Mouse (Mus musculus) MEL (cell line): ENCODE data around the gene Slc7a5. TPM values are rescaled to one million over a fixed set of nuclear protein-coding genes. Genes with fewer than 3 reads are reported as not detected.
A peak's percentile ranks its signal among the peaks of the same experiment; 100 is the strongest.

Experiments used
- DNase-seq: peaks from one replicate; pipeline ENCODE4 v3.0.0; 2011; ENCODE audit warnings: low read depth, low spot score
- H3K27ac ChIP-seq: 2 replicates; pipeline ENCODE4 v1.5.1; 2012; ENCODE audit warnings: low read depth, mild to moderate bottlenecking, control low read depth, low read length, moderate library complexity; ENCODE audit not compliant: control insufficient read depth
- H3K27me3 ChIP-seq, 2 experiments: fragments of 150-350 bp in 1 of 2; sonication (generic) in 1 of 2; 2 replicates each; pipeline ENCODE4 v1.6.1; 2012; ENCODE audit warnings: low read length in 2 of 2, mild to moderate bottlenecking in 2 of 2, improper control_type of control experiment in 1 of 2, moderate library complexity in 1 of 2; ENCODE audit not compliant: insufficient read depth in 2 of 2, control insufficient read depth in 1 of 2
- H3K36me3 ChIP-seq, 2 experiments: 2 replicates each; pipeline ENCODE4 v1.6.1; 2012 to 2014; ENCODE audit warnings: low read length in 2 of 2, improper control_type of control experiment in 1 of 2, inconsistent platforms in 1 of 2, mild to moderate bottlenecking in 1 of 2; ENCODE audit not compliant: insufficient read depth in 2 of 2, control insufficient read depth in 1 of 2
- H3K4me1 ChIP-seq, 2 experiments: fragments of 150-350 bp in 1 of 2; sonication (generic) in 1 of 2; 2 replicates each; pipeline ENCODE4 v1.6.1; 2012; ENCODE audit warnings: low read length in 2 of 2, improper control_type of control experiment in 1 of 2, mild to moderate bottlenecking in 1 of 2; ENCODE audit not compliant: insufficient read depth in 2 of 2, control insufficient read depth in 1 of 2
- H3K4me3 ChIP-seq, 2 experiments: fragments of 150-350 bp in 1 of 2; sonication (generic) in 1 of 2; 2 replicates each; pipeline ENCODE4 v1.5.1; 2012; ENCODE audit warnings: low read depth in 2 of 2, low read length in 2 of 2, mild to moderate bottlenecking in 2 of 2, moderate library complexity in 2 of 2, control low read depth in 1 of 2, improper control_type of control experiment in 1 of 2; ENCODE audit not compliant: control insufficient read depth in 1 of 2, insufficient read depth in 1 of 2
- H3K79me2 ChIP-seq: 2 replicates; pipeline ENCODE4 v1.6.1; 2012; ENCODE audit warnings: mild to moderate bottlenecking, low read length, moderate library complexity; ENCODE audit not compliant: control insufficient read depth, poor library complexity, insufficient read depth
- H3K9ac ChIP-seq: 2 replicates; pipeline ENCODE4 v1.6.1; 2012; ENCODE audit warnings: low read depth, mild to moderate bottlenecking, control low read depth, low read length, moderate library complexity; ENCODE audit not compliant: control insufficient read depth, poor library complexity, severe bottlenecking
- H3K9me3 ChIP-seq: fragments of 150-350 bp; sonication (generic); replicated peaks from 2 replicates; pipeline ENCODE4 v1.6.1; 2012; ENCODE audit warnings: mild to moderate bottlenecking, low read length, improper control_type of control experiment, moderate library complexity; ENCODE audit not compliant: insufficient read depth
- CHD1 ChIP-seq: IDR thresholded peaks from 2 replicates; pipeline ENCODE4 v1.6.1; 2012; ENCODE audit warnings: low read depth, mild to moderate bottlenecking, inconsistent platforms, low read length, improper control_type of control experiment
- CHD2 ChIP-seq: IDR thresholded peaks from 2 replicates; pipeline ENCODE4 v1.6.1; 2011; ENCODE audit warnings: low read length, improper control_type of control experiment
- CTCF ChIP-seq, 3 experiments: IDR thresholded peaks in 2 of 3; conservative IDR thresholded peaks in 1 of 3; 2 replicates each; pipeline ENCODE4 v1.5.1; 2011 to 2012; ENCODE audit warnings: low read length in 3 of 3, low read depth in 2 of 3, mild to moderate bottlenecking in 2 of 3, improper control_type of control experiment in 1 of 3, inconsistent platforms in 1 of 3, mixed read lengths in 1 of 3, moderate library complexity in 1 of 3; ENCODE audit not compliant: control insufficient read depth in 1 of 3, insufficient read depth in 1 of 3, poor library complexity in 1 of 3, severe bottlenecking in 1 of 3
- E2F4 ChIP-seq: IDR thresholded peaks from 2 replicates; pipeline ENCODE4 v1.6.1; 2011; ENCODE audit warnings: low read depth, low read length, improper control_type of control experiment, borderline replicate concordance
- ELF1 ChIP-seq: IDR thresholded peaks from 2 replicates; pipeline ENCODE4 v1.6.1; 2014; ENCODE audit warnings: low read depth, mild to moderate bottlenecking, inconsistent platforms, low read length, improper control_type of control experiment, moderate library complexity
- EP300 ChIP-seq, 2 experiments: IDR thresholded peaks; 2 replicates each; pipeline ENCODE4 v1.6.1; 2011; ENCODE audit warnings: improper control_type of control experiment in 2 of 2, low read length in 2 of 2, low read depth in 1 of 2, mild to moderate bottlenecking in 1 of 2
- MEF2A ChIP-seq: IDR thresholded peaks from 2 replicates; pipeline ENCODE4 v1.6.1; 2014; ENCODE audit warnings: low read depth, mild to moderate bottlenecking, inconsistent platforms, low read length, improper control_type of control experiment; ENCODE audit not compliant: poor library complexity, insufficient replicate concordance, severe bottlenecking; ENCODE audit errors: extremely low read depth
- SIN3A ChIP-seq: IDR thresholded peaks from 2 replicates; pipeline ENCODE4 v1.6.1; 2012; ENCODE audit warnings: low read length, improper control_type of control experiment, inconsistent platforms
- SMC3 ChIP-seq: IDR thresholded peaks from 2 replicates; pipeline ENCODE4 v1.6.1; 2011; ENCODE audit warnings: low read depth, low read length, improper control_type of control experiment
- USF2 ChIP-seq, 2 experiments: IDR thresholded peaks; 2 replicates each; pipeline ENCODE4 v1.6.1; 2011 to 2012; ENCODE audit warnings: improper control_type of control experiment in 2 of 2, low read length in 2 of 2, borderline replicate concordance in 1 of 2, inconsistent platforms in 1 of 2, low read depth in 1 of 2, mild to moderate bottlenecking in 1 of 2; ENCODE audit not compliant: insufficient read depth in 1 of 2
- ZC3H11A ChIP-seq: IDR thresholded peaks from 2 replicates; pipeline ENCODE4 v1.6.1; 2012; ENCODE audit warnings: low read depth, mild to moderate bottlenecking, inconsistent platforms, low read length, improper control_type of control experiment
- ZKSCAN1 ChIP-seq: IDR thresholded peaks from 2 replicates; pipeline ENCODE4 v1.6.1; 2012; ENCODE audit warnings: low read depth, mild to moderate bottlenecking, inconsistent platforms, low read length, improper control_type of control experiment, moderate library complexity
- ZMIZ1 ChIP-seq: IDR thresholded peaks from 2 replicates; pipeline ENCODE4 v1.6.1; 2012; ENCODE audit warnings: low read depth, mild to moderate bottlenecking, inconsistent platforms, low read length, improper control_type of control experiment, moderate library complexity
- ZNF384 ChIP-seq: IDR thresholded peaks from 2 replicates; pipeline ENCODE4 v1.6.1; 2012; ENCODE audit warnings: low read depth, mild to moderate bottlenecking, inconsistent platforms, low read length, improper control_type of control experiment
- polyA plus RNA-seq, 2 experiments: library from polyadenylated mRNA; stranded (reverse) in 1 of 2; unstranded in 1 of 2; fragments of >175 nt in 1 of 2; fragments of >200 nt in 1 of 2; gene quantifications; 2 replicates each; pipeline versions ENCODE4 v1.2.1 to v1.2.4; 2012; ENCODE audit warnings: low replicate concordance in 2 of 2, low read depth in 1 of 2; ENCODE audit not compliant: insufficient read length in 2 of 2, insufficient read depth in 1 of 2, missing spikeins in 1 of 2
- total RNA-seq: library from RNA; depleted of rRNA; stranded (reverse); fragments of 300-350 nt; gene quantifications from 2 replicates; pipeline ENCODE4 v1.2.3, GENCODE M21; 2012

The Slc7a5 gene
- total and polyA plus RNA-seq, 3 experiments: 55.0 to 263 (median 108) TPM

DNA sequence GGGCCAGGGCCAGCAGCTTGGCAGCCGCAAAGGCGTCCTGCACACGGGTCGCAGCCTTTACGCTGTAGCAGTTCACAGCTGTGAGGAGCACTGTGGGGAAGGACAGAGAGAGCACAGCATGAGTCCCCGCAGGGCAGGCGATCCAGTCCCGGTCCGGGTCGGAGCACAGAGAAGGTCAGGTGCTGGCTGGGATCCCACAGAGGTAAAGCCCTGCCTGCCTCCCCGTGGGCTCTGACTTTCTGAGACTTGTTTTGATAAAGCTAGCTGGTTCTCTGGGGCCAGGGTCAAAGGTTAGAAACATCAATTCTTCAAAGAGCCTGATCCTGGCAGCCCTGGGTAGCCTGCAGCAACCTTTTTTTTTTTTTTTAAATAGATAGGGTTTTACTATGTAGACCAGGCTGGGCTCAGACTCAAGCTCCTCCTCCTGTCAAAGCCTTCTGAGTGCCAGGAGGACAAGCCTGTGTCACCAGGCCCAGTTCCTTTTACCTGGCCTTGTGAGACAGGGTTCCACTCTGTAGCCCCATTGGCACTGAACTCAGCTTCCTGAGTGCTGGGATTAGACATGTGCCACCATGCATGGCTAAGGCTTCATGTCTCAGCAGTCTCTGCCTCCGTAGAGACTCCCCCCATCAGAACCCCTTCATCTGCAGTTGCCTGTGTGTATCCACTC, 10.9 kb downstream of the Slc7a5 start:
- no peak for DNase-seq
- Histone ChIP-seq H3K9ac (no peak overlapping the region), H3K36me3 (peaks cover 30 to 37% of the 10 kb centered on the region in 2 experiments), H3K27ac (no peak overlapping the region), H3K4me1 (peaks cover 22 to 34% of the 10 kb centered on the region in 2 experiments; a peak in 3 of 4 replicates), H3K9me3 (no peaks in the 10 kb centered on the region), H3K79me2 (peaks cover 72% of the 10 kb centered on the region), H3K27me3 (no peaks in the 10 kb centered on the region), H3K4me3 (no peak overlapping the region)
- TF ChIP-seq ZNF384: peak; percentile 34; the same call in 1 of the 2 replicates
- TF ChIP-seq CHD2: no peak
- no peak for TF ChIP-seq ZMIZ1

DNA sequence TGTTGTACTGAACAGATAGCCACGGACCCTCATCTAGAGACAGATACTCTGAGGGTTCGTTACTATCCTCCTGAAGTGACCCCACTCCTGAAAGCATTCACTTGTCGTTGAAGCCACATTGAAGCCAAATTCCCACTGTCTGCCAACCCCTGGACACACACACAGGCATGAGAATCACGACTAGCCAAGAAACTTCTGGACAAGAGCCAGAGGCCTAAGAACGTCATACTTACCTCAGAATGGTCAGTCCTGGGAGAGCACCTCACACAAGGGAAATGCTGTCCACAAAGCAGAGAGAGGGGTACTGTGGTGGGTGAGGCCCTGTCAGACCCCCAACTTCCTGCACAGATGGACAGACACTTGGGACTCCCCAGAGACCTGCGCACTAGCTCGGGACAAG, 11.6 kb downstream of the Slc7a5 start:
- no peak for TF ChIP-seq SMC3
- TF ChIP-seq CHD1: no peak
- no peak for TF ChIP-seq ELF1
- no peak for TF ChIP-seq EP300 (IDR thresholded peaks at IDR 0.05; ENCODE audit: low read depth in 1 of 2, low read length in 2 of 2)
- no peak for TF ChIP-seq SIN3A
- no peak for TF ChIP-seq ZC3H11A
- no peak for TF ChIP-seq USF2 (IDR thresholded peaks at IDR 0.05; ENCODE audit: borderline replicate concordance in 1 of 2, insufficient read depth in 1 of 2, low read depth in 1 of 2, low read length in 2 of 2)
- no peak for TF ChIP-seq E2F4
- no peak for TF ChIP-seq CTCF (IDR thresholded peaks at IDR 0.05 in 2 of 3, conservative IDR thresholded peaks at IDR 0.05 in 1 of 3; ENCODE audit: control insufficient read depth in 1 of 3, insufficient read depth in 1 of 3, low read depth in 2 of 3, low read length in 3 of 3, poor library complexity in 1 of 3, severe bottlenecking in 1 of 3)
- no peak for TF ChIP-seq MEF2A
- TF ChIP-seq ZKSCAN1: no peak
- TF ChIP-seq CHD2: no peak
- no peak overlapping the region for H3K9ac ChIP-seq
- H3K4me1 ChIP-seq: peaks cover 22 to 27% of the 10 kb centered on the region in 2 experiments; a peak in 3 of 4 replicates
- no peaks in the 10 kb centered on the region for H3K27me3 ChIP-seq
- H3K79me2 ChIP-seq: peaks cover 66% of the 10 kb centered on the region
- H3K27ac ChIP-seq: no peak overlapping the region
- H3K4me3 ChIP-seq: no peak overlapping the region
- peaks cover 30 to 33% of the 10 kb centered on the region in 2 experiments for H3K36me3 ChIP-seq
- no peaks in the 10 kb centered on the region for H3K9me3 ChIP-seq
- DNase-seq: no peak
